Mouse (Mus musculus): ENCODE data around the gene Mrpl51.

The Mrpl51 gene

DNA sequence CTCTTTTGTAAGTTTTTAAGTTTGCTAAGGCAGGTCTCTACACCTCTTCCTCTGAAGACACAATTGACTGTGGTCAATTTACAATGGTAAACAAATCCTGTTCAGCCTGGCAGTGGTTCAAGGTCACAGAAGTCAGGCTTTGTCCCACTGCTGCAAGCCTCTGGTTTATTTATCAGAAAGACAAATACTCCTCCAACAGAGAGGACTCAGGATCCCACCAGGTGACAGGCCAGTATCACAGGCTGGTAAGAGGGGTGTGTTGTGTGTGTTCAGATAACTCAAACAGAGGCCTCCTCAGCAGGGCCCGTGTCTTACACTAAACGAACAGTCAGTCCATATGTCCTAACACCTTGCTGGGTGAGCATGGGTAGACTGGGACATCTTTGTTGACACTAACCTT, 19.1 kb upstream of the Mrpl51 start:
- Histone ChIP-seq H3K36me3 (ENCODE audit: insufficient read depth, low read length) (peaks cover 100% of the 10 kb centered on the region), H3K9me3 (ENCODE audit: low read length) (no peaks in the 10 kb centered on the region), H3K4me1 (replicated peaks; ENCODE audit: low read depth, low read length) (peaks cover 98% of the 10 kb centered on the region), H3K4me3 (replicated peaks; ENCODE audit: low read length) (peak overlapping the region; percentile 56; the same call in 1 of the 2 replicates), H3K27me3 (ENCODE audit: insufficient read depth, low read length) (no peaks in the 10 kb centered on the region)
- no peak for TF ChIP-seq NANOG (IDR thresholded peaks at IDR 0.05; ENCODE audit: borderline replicate concordance, low read length)
- TF ChIP-seq POU5F1 (IDR thresholded peaks at IDR 0.05; ENCODE audit: borderline replicate concordance, low read length), result no peak
- no peak for TF ChIP-seq CTCF (conservative IDR thresholded peaks at IDR 0.05; ENCODE audit: low read length)

DNA sequence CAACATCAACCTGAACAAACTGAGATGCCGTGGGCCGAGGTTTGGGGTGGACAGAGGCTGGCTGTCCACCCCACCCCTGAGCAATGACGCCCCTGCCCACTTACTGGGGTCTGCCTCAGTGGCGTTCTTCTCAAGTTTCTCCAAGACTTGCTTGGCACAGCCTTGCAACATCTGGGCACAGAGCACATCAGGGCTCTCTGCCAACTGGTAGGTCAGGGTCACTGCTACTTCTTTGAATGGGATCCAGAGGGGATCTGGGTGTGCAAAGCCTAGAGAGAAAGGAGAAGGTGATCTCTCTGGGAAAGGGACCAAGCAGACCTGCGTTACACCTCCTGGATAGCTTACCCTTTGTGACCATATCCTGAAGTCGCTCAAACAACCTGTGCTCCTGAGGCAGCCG, 18.3 kb upstream of the Mrpl51 start:
- no peaks in the 10 kb centered on the region for H3K9me3 ChIP-seq (ENCODE audit: low read length)
- no peak for TF ChIP-seq NANOG (IDR thresholded peaks at IDR 0.05; ENCODE audit: borderline replicate concordance, low read length)
- no peak for TF ChIP-seq CTCF (conservative IDR thresholded peaks at IDR 0.05; ENCODE audit: low read length)
- TF ChIP-seq POU5F1 (IDR thresholded peaks at IDR 0.05; ENCODE audit: borderline replicate concordance, low read length), result no peak
- H3K36me3 ChIP-seq (ENCODE audit: insufficient read depth, low read length), result peaks cover 100% of the 10 kb centered on the region
- no peaks in the 10 kb centered on the region for H3K27me3 ChIP-seq (ENCODE audit: insufficient read depth, low read length)
- peak overlapping the region; percentile 56 for H3K4me3 ChIP-seq (replicated peaks; ENCODE audit: low read length)
- H3K4me1 ChIP-seq (replicated peaks; ENCODE audit: low read depth, low read length), result peaks cover 91% of the 10 kb centered on the region

- Histone ChIP-seq H3K36me3 (ENCODE audit: insufficient read depth, low read length) (peaks cover 100% of the 10 kb centered on the region), H3K27me3 (ENCODE audit: insufficient read depth, low read length) (no peaks in the 10 kb centered on the region), H3K4me3 (replicated peaks; ENCODE audit: low read length) (no peak overlapping the region), H3K9me3 (ENCODE audit: low read length) (no peaks in the 10 kb centered on the region), H3K4me1 (replicated peaks; ENCODE audit: low read depth, low read length) (peaks cover 69% of the 10 kb centered on the region)
- no peak for TF ChIP-seq NANOG (IDR thresholded peaks at IDR 0.05; ENCODE audit: borderline replicate concordance, low read length)
- TF ChIP-seq POU5F1 (IDR thresholded peaks at IDR 0.05; ENCODE audit: borderline replicate concordance, low read length), result no peak
- TF ChIP-seq CTCF (conservative IDR thresholded peaks at IDR 0.05; ENCODE audit: low read length), result no peak
These were observed 16.1 kb upstream of the Mrpl51 start for GRCm38 (mm10) chr6:125175469-125175868.

- Histone ChIP-seq H3K9me3 (ENCODE audit: low read length) (no peaks in the 10 kb centered on the region), H3K4me1 (replicated peaks; ENCODE audit: low read depth, low read length) (peaks cover 37% of the 10 kb centered on the region), H3K4me3 (replicated peaks; ENCODE audit: low read length) (no peak overlapping the region), H3K36me3 (ENCODE audit: insufficient read depth, low read length) (peaks cover 99% of the 10 kb centered on the region), H3K27me3 (ENCODE audit: insufficient read depth, low read length) (no peaks in the 10 kb centered on the region)
- TF ChIP-seq POU5F1 (IDR thresholded peaks at IDR 0.05; ENCODE audit: borderline replicate concordance, low read length) (no peak), CTCF (conservative IDR thresholded peaks at IDR 0.05; ENCODE audit: low read length) (no peak), NANOG (IDR thresholded peaks at IDR 0.05; ENCODE audit: borderline replicate concordance, low read length) (no peak)
These were observed 12.0 kb upstream of the Mrpl51 start for GRCm38 (mm10) chr6:125179601-125180000.

DNA sequence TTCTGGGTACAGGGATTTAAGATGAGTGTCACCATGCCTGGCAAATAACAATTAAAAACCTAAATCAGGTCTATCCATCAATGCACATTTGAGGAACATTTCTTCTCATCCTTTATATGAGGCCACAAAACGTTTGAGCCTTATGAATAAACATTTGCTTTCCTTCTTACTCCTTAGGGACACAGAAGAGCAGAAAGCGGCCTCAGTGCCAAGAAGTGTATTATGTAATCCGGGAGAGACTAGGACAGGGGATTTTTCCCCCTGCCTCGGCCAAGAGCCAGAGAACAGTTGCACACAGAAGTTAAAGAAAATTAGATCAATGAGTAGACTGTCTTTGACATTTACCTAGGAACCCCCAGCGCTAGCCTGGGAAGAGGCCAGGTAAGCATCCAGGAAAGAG, 9.5 kb upstream of the Mrpl51 start:
- Histone ChIP-seq H3K4me1 (replicated peaks; ENCODE audit: low read depth, low read length) (0 out of 2 replicates have a peak, but pooled peaks cover 13% of the 10 kb centered on the region), H3K9me3 (ENCODE audit: low read length) (no peaks in the 10 kb centered on the region), H3K27me3 (ENCODE audit: insufficient read depth, low read length) (no peaks in the 10 kb centered on the region), H3K36me3 (ENCODE audit: insufficient read depth, low read length) (peaks cover 99% of the 10 kb centered on the region), H3K4me3 (replicated peaks; ENCODE audit: low read length) (no peak overlapping the region)
- TF ChIP-seq CTCF (conservative IDR thresholded peaks at IDR 0.05; ENCODE audit: low read length), result no peak
- no peak for TF ChIP-seq NANOG (IDR thresholded peaks at IDR 0.05; ENCODE audit: borderline replicate concordance, low read length)
- no peak for TF ChIP-seq POU5F1 (IDR thresholded peaks at IDR 0.05; ENCODE audit: borderline replicate concordance, low read length)

DNA sequence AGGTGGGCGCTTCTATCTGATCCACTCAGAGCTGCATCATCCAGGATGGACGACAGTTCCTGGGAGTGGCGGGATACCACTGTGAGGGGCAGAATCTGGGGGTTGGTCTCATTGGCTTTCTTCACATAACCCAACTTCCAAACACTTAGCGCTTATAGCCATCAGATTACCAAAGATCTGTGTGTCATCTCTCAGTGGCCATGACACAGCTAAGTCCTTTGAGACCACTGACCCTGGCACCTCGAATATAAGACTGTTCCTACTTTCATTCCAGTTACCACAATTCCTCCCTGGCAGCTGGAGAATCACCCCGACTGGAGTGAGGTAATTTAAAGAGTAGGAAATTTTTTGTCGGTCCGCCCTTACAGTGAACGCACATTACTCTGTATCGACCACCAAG, 5.4 kb upstream of the Mrpl51 start:
- Histone ChIP-seq H3K36me3 (ENCODE audit: insufficient read depth, low read length) (peaks cover 86% of the 10 kb centered on the region), H3K27me3 (ENCODE audit: insufficient read depth, low read length) (no peaks in the 10 kb centered on the region), H3K4me3 (replicated peaks; ENCODE audit: low read length) (no peak overlapping the region), H3K4me1 (replicated peaks; ENCODE audit: low read depth, low read length) (peaks cover 21% of the 10 kb centered on the region), H3K9me3 (ENCODE audit: low read length) (no peaks in the 10 kb centered on the region)
- TF ChIP-seq POU5F1 (IDR thresholded peaks at IDR 0.05; ENCODE audit: borderline replicate concordance, low read length) (no peak), CTCF (conservative IDR thresholded peaks at IDR 0.05; ENCODE audit: low read length) (no peak), NANOG (IDR thresholded peaks at IDR 0.05; ENCODE audit: borderline replicate concordance, low read length) (no peak)

- TF ChIP-seq CTCF (conservative IDR thresholded peaks at IDR 0.05; ENCODE audit: low read length) (no peak), POU5F1 (IDR thresholded peaks at IDR 0.05; ENCODE audit: borderline replicate concordance, low read length) (no peak), NANOG (IDR thresholded peaks at IDR 0.05; ENCODE audit: borderline replicate concordance, low read length) (no peak)
- Histone ChIP-seq H3K27me3 (ENCODE audit: insufficient read depth, low read length) (no peaks in the 10 kb centered on the region), H3K4me1 (replicated peaks; ENCODE audit: low read depth, low read length) (peaks cover 42% of the 10 kb centered on the region), H3K9me3 (ENCODE audit: low read length) (no peaks in the 10 kb centered on the region), H3K4me3 (replicated peaks; ENCODE audit: low read length) (peak overlapping the region; percentile 96), H3K36me3 (ENCODE audit: insufficient read depth, low read length) (peaks cover 65% of the 10 kb centered on the region)
These were observed 785 bp upstream of the Mrpl51 start for GRCm38 (mm10) chr6:125190816-125191215.

- Histone ChIP-seq H3K36me3 (ENCODE audit: insufficient read depth, low read length) (peaks cover 51% of the 10 kb centered on the region), H3K27me3 (ENCODE audit: insufficient read depth, low read length) (no peaks in the 10 kb centered on the region), H3K4me1 (replicated peaks; ENCODE audit: low read depth, low read length) (peaks cover 55% of the 10 kb centered on the region), H3K4me3 (replicated peaks; ENCODE audit: low read length) (peak overlapping the region; percentile 96), H3K9me3 (ENCODE audit: low read length) (no peaks in the 10 kb centered on the region)
- TF ChIP-seq POU5F1 (IDR thresholded peaks at IDR 0.05; ENCODE audit: borderline replicate concordance, low read length) (no peak), CTCF (conservative IDR thresholded peaks at IDR 0.05; ENCODE audit: low read length) (no peak), NANOG (IDR thresholded peaks at IDR 0.05; ENCODE audit: borderline replicate concordance, low read length) (no peak)
These were observed 564 bp downstream of the Mrpl51 start for GRCm38 (mm10) chr6:125192016-125192714.

DNA sequence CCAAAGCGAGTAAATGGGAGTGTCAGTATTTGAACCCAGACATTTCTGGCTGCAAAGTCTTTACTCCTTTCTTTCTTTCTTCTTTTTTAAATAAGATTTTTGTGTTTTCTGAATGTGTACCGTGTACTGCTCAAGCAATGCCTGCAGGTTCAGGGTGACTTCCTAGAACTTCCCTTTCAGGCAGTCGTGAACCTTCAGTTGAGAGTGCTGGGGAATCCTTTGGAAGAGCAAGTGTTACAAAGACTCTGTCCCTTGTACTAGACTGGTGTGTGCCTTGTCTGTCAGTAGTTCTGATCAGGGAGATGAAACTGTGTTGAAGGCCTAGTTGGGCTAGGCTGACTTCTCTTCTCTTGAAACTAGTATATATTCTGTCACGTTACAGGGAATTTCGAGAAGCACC, 1.2 kb downstream of the Mrpl51 start:
- no peaks in the 10 kb centered on the region for H3K9me3 ChIP-seq (ENCODE audit: low read length)
- H3K27me3 ChIP-seq (ENCODE audit: insufficient read depth, low read length), result no peaks in the 10 kb centered on the region
- peaks cover 62% of the 10 kb centered on the region for H3K4me1 ChIP-seq (replicated peaks; ENCODE audit: low read depth, low read length)
- peaks cover 45% of the 10 kb centered on the region for H3K36me3 ChIP-seq (ENCODE audit: insufficient read depth, low read length)
- peak overlapping the region; percentile 96 for H3K4me3 ChIP-seq (replicated peaks; ENCODE audit: low read length)
- TF ChIP-seq POU5F1 (IDR thresholded peaks at IDR 0.05; ENCODE audit: borderline replicate concordance, low read length), result no peak
- TF ChIP-seq CTCF (conservative IDR thresholded peaks at IDR 0.05; ENCODE audit: low read length), result no peak
- TF ChIP-seq NANOG (IDR thresholded peaks at IDR 0.05; ENCODE audit: borderline replicate concordance, low read length), result no peak

All from E14TG2a.4 (cell line).